Mouse (Mus musculus): Measurements from ENCODE around the gene Ubn1.

Gene Ubn1

DNA sequence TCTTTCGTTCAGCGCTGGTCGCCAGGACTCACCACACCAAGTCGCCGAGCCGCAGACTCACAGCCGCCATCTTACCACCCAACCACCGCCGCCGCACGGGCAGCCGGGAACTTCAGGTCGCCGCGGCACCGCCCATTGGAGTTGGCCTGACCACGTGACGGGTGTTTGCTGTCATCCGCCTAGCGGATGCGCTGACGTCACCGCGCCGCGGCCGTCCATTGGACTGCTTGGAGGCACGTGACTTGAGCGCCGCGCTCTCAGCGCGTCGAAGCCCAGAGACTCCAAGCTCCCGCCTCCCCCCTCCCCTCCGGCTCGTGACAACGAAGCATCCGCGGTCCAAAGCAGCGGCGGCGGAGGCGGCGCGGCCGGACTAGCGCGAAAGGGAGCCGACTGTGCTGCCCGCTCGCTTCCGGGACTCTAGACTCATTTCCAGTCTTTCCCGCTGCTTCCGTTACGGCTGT is at the start of gene Ubn1, which contains the start of gene Glyr1:
TSS of gene Ubn1 (plus strand) at position 284 of the 461 bp plus-strand sequence.
TSS of gene Glyr1 (minus strand) at position 90 of the 461 bp plus-strand sequence.
- DNase-seq: peak; percentile 99

DNA sequence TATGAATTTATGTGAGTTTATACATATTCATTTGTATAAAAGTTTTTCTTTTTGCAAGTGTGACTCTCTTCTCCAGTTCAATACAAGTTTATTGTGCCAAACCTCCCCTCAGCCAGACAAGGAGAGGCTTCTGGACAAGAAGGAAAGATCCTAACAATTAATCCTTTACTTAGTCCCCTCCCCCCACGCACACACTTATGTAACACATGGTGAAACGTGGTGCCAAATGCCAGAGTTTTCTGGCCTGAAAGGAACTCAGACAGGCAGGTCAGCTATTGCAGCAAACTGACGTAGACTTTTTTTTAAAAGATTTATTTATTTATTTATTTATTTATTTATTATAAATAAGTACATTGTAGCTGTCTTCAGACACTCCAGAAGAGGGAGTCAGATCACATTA is 49.2 kb upstream of the Ubn1 start:
- no peak for DNase-seq

DNA sequence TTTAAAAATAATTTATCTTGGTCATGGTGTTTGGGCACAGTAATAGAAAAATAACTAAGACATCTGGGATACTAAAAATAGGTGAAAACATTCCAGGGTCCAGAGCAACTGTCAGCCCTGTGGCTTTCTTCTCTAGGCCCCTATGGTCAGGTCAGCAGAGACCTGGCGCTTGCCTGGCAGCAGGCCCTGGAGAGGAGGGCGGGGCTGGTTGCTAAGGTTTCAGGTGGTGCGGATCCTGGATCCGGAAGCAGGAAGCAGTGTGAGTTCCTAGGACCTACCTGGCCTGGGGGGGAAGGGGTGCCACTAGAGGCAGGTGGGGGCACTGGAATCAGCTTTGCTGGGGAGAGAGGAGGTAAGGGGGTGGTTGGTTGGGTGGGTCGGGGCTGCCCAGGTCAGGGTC is 42.8 kb upstream of the Ubn1 start, which contains the start of gene Smim22:
TSS of gene Smim22 (plus strand) at position 222 of the 400 bp plus-strand sequence.
- no peak for DNase-seq

DNA sequence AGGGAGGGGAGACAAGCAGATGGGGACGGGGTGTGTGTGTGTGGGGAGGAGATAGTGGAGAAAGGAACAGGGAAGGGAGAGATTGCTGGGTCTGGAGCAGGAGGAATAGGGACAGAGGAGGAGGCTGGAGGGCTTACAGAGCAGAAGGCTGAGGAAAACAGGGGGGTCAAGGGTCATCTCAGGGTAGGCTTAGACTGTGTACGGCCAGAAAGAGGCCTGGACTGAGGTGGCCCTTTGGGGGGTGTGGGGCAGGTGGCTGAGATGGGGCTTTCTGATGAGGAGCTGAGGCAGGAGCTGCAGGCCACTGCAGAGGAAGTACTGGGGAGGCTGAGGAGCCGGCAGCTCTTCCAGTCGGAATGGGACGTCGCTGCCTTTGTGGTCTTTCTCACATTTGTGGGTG is 42.4 kb upstream of the Ubn1 start:
- DNase-seq: no peak

DNA sequence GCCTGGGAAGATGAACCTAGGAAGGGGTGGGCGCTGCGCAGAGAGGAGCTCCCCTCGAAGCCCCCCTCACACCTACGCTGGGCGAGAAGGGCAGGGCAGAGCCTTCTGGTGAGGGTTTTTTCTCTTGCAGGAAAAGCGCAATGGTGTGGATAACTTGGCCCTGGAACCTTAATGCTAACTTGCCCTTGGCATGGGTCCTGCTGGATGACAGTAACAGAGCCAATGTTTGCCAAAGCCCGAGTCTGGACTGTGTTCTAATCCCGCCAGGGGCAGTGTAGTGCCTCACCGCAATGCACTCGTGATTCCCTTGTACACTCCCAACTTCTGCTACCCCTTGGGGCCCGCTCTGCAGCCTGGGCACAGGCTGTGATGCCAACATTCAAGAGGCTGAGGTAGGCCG is 41.8 kb upstream of the Ubn1 start:
- no peak for DNase-seq

DNA sequence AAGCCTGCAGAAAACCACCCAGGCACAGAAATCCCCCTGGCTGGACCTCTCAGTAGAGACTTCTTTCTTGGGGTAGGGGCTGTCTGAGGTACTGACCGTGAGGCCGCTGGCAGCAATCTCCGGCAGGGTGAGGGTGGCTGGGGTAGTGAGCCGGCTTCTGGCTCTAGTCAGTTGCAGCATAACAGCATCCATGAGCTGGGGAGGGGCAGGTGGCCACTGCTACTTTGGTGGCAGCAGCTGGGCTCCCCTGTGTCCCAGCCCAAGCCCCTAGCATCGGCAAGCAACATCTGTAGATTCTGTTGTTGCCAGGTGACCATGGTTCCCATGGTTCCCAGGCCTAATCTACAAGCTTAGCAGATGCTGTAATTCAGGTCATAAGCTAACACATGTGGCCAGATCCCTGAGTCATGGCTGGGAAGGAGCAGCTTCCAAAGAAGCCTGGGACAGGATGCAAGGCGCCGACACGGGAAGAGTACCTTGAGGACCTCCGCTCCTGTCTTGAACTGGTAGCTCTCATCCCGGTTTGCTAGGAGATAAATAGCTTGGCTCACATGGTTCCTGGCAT is 39.4 kb upstream of the Ubn1 start:
- DNase-seq: no peak

DNA sequence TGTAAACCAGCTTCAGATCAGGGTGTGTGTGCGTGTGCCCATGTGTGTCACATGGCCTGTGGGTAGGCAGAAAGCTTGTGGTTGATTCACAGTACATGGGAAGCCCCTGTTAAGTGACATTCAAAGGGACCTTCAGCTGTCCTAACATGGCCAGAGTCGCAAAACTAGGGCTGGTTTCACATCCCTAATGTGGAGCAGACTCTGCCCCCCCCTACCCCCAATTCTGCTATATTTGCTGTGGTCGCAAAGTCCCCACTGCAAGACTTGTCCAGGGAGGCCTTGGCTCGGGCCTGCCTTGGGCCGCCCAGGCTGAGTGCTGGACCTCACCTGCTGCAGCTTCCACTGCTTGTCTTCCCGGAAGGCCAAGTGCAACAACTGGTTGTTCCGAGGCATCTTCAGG is 38.6 kb upstream of the Ubn1 start:
- no peak for DNase-seq

DNA sequence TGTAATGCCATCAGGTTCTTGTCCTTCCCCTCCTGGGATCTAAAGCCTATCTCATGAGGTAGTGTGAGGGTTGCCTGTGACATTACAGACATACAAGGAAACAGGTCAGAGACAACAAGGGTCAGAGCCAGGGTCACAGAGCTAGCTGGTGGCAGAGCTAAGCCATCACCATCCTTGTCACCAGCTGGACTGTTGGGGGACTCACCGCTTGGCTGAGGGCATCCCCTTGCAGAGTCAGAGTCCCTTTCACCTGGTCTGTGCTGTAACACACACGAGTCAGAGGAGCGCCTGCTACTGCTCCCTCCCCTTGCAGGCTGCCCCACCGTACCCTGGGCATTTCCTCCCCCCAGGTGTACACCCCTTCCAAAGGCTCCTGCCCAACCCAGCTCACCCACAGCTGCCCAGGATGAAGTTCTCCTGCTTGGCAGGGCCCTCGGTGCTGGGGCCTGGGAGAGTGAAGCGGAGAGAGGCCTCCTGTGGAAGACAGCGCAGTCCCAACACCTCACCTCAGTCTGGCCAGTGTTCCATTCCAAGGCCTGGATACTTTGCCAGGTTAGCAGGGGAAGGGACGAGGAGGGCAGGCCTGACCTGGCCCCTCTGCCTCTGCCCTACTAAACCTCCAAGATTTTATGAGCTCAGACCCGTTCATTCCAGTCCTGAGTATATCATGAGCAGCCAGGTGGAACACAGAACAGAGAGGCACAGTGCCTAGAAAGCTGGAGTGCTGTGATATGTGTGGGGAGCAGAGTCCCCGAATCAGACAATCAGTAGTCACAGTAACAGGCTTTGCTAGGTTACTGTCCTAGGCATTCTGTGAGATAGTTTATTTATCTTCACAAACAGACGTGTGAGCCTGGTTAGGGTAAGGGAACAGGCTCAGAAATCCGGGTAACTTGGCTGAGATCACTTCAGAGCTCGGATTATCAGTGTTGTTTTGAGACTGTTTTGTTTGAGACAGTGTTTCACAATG is 37.5 kb upstream of the Ubn1 start:
- no peak for DNase-seq

DNA sequence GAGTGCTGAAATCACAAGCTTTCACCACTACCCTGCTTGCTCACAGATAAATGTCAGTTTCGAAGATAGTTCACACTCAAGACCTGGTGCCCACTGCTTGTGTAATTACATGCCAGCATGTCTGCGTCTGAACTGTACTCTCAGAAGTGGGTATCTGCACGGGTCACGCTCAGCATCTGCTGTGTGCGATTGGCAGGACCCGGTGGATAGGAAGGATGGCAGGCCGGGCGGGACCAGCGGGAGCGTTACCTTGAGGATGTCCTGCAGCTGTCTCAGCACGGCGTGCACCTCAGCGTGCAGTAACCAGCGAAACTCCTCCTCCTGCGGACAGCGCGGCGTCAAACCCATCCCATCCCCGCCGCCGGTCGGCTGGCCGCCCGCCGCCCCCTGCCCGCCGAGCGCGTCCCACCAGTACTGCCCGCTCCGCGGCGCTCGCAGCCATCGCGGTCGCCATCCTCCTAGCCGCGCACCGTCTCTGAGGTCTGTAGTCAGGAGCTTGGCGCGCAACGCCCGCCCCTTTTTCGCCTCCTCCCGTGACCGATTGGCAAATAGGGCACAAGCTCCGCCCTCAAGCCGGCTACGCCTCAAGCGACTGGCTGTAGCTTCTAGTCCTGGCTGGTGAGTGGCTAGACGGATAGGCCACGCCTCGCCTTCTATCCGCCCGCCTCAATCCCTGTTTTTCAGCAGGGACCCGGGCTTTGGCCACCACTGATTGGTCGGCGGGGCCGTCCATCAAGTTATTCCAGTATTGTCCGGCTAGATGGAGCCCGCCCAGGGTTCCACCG is 36.6 kb upstream of the Ubn1 start, which contains the start of gene Rogdi:
TSS of gene Rogdi (minus strand) at position 500 of the 785 bp plus-strand sequence.
- peak; percentile 97 for DNase-seq

DNA sequence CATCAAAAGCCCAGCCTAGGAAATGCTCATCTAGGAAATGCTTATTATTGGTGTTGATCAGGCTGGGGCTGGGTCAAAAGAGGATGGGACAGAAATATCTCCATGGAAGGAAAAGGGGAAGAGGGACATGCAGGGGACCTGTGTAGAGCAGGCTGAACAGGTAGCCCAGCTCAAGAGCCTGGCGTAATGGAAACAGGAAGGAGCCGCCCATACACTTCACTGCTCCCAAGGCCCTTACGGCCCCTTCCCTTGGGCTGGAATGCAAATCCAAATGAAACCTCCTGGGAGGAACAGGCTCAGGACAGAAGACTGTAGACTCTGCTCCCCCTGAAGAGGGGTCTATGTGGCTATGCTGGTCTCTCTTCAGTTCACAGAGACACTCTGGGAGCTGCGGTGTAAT is 35.3 kb upstream of the Ubn1 start:
- DNase-seq: no peak

DNA sequence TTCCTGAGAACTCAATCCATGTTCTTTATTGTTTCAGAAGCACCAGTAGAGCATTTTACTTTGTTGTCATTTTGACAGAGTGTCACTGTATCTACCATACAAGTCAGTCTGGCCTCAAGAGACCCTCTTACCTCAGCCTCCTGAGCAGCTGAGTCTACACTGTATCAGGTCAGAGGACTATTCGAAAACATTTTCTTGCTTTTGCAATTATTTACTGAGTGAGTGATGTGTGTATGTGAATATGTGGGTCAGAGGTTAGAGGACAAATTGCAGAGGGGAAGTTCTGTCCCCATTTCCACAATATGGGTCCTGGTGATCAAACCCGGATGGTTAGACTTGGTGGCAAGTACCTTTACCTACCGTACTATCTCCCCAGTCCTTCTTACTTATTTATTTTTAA is 25.8 kb upstream of the Ubn1 start:
- no peak for DNase-seq

DNA sequence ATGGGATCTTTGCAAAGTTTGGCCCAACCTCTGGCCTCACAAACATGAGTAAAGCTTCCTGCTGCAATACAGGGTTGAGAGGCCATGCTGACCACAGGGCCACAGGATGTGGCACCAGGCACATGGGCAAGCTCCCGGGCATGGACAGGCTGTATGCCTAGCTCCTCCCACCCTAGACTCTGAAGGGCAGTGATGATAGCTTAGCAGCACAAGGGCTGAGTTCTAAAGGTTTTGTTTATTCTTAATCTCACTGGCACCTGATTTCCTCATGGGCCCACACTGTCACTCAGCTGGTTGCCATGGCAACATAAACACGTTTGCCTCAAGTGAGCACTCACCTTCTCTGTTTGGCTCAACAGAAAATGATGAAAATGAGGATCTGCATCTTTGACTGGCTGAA is 20.0 kb upstream of the Ubn1 start:
- DNase-seq: no peak

DNA sequence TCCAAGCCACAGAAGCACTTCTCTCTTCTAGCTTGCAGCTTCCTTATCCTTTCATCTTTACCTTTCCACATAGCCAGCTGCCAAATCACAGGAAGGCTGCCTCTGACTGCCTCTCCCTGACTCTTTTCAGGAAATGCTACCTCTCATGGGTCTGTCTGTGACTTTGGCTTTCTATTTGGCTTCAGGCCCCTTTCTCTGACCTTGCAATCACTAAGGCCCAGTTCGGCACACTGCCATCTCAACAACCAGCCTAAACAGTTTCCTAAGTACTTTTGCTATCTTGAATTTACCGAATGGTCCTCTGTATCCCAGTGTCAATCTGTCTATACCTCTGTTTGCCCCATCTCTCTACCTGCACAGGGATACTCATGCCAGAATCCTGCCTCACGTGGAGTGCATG is 14.3 kb upstream of the Ubn1 start:
- no peak for DNase-seq

DNA sequence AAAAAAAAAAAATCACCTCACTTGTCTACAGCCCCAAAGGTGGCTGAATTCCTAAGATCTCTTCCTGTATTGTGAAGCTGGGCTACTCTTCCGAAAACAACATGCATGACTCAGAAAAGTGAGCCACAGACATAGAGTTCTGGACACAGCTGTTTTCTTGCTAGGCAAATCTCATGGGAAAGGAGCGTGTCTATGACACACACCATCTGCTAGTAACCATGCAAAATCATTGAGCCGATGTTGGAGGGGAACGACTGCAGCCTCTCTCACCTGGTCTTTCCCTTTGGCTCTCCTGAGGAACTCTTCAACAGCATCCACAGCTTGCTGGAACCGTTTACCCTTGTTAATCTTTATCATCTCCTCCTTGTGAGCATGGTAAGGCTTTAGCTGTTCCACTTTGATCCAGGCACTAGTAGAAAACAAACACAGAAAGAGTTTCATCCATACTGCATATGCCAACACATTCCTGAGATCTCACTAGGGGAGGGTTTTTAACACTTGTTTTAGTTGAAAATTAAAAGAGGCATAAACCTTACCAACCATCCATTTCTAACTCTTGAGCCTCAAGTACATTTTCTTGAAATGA is 13.1 kb upstream of the Ubn1 start:
- no peak for DNase-seq

DNA sequence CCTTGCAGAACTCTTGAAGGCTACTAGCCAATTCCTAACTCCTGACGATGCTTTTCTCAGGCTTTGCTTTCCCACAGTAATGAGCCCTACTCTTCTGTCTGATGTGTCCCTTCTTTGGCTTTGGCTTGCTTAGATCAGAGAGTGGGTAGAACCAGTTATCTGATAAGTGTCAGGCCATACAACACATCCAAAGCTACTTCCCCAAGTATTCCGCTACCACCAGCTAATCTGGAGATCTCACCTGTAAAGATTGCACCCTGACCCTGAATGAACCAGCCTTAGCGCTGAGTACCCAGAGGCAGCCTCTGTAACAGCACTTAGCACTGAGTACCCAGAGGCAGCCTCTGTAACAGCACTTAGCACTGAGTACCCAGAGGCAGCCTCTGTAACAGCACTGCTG is 4.5 kb upstream of the Ubn1 start:
- no peak for DNase-seq

DNA sequence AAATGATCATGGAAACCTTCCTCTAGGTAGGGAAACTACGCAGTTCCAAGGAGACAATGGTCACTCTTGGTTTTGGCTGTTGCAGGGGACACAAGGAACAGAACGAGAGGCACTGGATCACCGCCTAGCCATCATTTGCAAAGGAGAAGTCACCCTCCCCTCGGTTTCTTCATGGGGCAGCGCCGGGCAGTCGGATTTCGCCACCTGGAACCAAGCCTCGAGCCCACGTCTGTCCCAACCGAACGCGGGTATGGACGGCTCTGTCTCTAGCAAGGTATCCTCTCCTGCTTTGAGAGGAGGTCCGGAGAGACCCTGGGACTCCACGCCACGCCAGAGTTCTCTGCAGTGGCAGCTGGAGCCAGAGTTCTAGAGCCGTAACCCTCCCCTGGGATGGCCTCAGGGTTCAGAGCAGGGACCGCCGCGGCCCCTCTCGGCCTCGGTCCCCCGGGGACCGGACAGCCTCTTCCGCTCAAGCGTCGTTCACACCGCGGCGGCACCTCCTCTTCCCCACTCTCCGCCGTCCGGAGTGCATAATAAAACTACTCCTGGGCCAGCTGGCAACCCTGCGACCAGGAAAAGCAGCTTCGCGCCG is 579 bp upstream of the Ubn1 start:
- no peak for DNase-seq

DNA sequence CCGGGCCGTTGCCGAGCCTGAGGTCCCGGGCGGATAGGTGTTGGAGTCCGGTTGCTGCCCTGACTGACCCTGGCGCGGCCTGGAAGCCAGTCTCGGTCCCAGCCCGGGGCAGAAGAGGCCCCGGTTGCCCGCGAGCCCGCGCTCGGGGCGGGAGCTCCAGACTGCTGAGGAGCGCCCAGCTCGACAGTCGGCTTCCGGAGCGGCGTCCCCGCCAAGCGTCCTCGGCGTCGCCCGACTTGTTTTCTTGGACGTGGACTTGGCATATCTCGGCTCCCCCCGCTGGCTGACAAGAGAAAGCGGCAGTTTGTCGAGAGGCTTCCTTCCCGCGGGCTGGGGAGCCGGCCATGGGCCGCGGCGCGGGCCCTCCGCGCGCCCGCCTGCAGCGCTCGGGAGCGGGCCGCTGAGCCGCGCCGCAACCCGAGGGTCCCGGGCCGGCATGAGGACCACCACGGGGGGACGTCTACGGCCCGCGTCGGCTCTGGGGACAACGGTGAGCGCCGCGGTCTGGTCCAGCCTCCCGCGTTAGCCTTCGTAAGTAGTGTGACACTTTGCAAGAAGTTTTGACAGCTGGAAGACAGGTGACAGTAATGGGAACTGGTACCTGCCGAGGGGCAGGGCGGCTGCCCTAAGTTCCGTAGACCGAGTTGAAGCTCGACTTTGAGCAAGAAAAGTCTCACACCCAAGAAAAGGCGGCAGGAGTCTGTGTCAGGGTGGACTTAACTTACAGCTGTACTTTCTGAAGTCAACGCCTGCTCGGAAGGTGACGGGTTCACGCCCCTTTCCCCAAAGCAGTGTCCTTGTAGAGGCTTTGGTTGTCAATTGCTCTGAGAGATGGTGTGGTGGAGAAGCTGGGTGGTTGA is 624 bp downstream of the Ubn1 start:
- peak; percentile 90 for DNase-seq

DNA sequence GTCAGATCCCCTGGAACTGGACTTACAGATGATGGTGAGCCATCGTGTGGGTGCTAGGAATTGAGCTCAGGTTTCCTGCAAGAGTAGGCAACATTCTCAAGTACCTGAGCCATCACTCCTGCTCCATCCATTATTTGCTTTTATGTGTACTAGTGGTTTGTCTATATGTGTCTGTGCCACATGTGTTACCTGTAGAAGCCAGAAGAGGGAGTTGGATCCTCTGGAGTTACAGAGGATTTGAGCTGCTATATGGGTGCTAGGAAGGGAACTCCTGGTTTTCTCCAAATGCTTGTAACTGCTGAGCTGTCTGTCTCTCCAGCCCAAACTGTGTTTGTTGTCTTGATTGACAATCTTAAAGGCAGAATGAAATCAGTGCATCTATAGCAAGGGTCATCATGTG is 8.3 kb downstream of the Ubn1 start:
- DNase-seq: no peak

DNA sequence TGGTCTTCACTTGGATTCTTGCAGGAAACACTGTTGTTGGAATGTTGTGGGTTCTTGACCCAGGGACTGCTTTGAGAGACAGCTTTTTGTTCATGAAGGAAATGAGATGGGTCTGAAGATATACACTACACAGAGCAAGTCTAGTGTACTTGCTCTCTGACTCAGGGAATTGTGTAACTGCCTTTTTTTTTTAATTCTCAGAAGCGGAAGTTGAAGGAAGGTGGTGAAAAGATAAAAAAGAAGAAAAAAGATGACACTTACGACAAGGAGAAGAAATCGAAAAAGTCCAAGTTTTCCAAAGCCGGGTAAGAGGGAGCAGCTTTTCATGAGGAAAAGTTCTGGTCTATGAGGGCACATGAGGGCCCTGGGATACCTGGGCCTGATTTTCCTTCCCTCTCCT is 13.6 kb downstream of the Ubn1 start:
- no peak for DNase-seq

DNA sequence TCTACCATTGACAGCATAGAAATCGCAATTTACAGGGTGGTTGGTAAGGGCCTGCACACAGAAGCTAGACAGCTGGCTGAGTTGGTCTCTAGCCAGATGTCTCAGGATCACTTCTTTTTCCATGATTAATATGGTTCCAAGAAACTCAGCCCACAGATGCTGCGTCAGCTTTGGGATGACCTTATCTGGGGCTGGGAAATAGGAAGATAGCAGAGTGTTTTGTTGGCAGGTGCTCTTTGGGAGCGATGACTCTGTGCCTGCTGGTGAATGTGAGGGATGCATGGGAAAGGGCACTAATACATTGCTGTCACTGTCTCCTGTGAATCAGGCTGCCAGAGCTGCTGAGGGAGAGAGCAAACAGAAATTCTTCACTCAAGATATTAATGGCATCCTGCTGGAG is 20.5 kb downstream of the Ubn1 start:
- DNase-seq: no peak

DNA sequence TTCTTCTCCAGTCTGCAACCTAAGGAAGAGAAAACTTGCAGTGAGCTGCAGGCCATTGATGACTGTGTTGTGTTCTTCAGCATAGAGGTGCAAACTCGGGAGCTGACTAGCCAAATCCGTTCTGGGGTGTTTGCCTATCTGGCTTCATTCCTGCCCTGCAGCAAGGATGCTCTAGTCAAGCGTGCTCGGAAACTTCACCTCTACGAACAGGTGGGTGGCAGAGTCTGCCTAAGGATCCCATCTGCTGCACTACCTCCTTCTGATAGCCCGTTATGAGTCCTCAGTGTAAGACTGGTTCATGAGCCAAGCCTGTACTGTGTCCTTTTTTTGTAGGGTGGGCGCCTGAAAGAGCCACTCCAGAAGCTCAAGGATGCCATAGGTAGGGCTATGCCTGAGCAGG is 22.1 kb downstream of the Ubn1 start:
- DNase-seq: no peak

DNA sequence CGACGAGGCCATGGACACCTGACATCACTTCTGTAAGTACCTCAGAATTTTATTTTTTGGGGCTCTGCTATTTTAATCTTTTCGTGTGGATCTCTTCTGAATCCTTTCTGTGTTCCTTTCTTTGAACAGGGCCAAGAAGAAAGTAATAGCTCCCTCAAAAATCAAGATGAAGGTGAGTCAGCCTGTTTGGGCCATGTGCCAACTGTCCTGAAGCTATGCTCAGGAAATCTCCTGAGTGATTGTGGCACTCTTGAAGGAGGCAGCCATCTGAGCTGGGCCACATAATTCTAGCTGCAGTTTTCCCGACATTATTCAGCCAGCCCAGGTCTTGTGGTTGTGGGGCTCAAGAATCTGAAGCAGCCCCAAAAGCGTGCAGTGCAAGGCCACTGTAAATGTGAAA is 24.5 kb downstream of the Ubn1 start:
- DNase-seq: no peak
